Mouse (Mus musculus) heart, adult 2 months (tissue): ENCODE results near the gene Homer1. TPM values are rescaled to one million over a fixed set of nuclear protein-coding genes. Genes with fewer than 3 reads are reported as not detected.

ENCODE experiments used
- DNase-seq, 2 experiments: peaks; one replicate each; pipeline ENCODE4 v3.0.0; 2021
- H3K27ac ChIP-seq: fragments of 200-600 bp; 2 replicates; pipeline ENCODE4 v1.8.1; 2022
- H3K27me3 ChIP-seq: fragments of 200-500 bp; 2 replicates; pipeline ENCODE4 v1.6.1; 2012; ENCODE audit warnings: mild to moderate bottlenecking, low read length, inconsistent platforms, mixed read lengths; ENCODE audit not compliant: control insufficient read depth, insufficient read depth
- H3K36me3 ChIP-seq: fragments of 200-500 bp; 2 replicates; pipeline ENCODE4 v1.6.1; 2012; ENCODE audit warnings: low read length, inconsistent platforms; ENCODE audit not compliant: control insufficient read depth, insufficient read depth
- H3K4me1 ChIP-seq: fragments of 200-500 bp; 2 replicates; pipeline ENCODE4 v1.6.1; 2011; ENCODE audit warnings: low read length; ENCODE audit not compliant: control insufficient read depth, insufficient read depth
- H3K4me3 ChIP-seq: fragments of 200-600 bp; 2 replicates; pipeline ENCODE4 v1.8.1; 2022
- H3K79me2 ChIP-seq: fragments of 200-500 bp; replicated peaks from 2 replicates; pipeline ENCODE4 v1.6.1; 2012; ENCODE audit warnings: mild to moderate bottlenecking, inconsistent platforms, low read length, moderate library complexity, mixed read lengths; ENCODE audit not compliant: control insufficient read depth, insufficient read depth
- H3K9ac ChIP-seq: fragments of 200-500 bp; 2 replicates; pipeline ENCODE4 v1.6.1; 2012; ENCODE audit warnings: low read depth, mild to moderate bottlenecking, control low read depth, inconsistent platforms, low read length, mixed read lengths
- CTCF ChIP-seq: fragments of 200-600 bp; IDR thresholded peaks from 2 replicates; pipeline ENCODE4 v1.8.1; 2022; ENCODE audit warnings: antibody characterized with exemption, mild to moderate bottlenecking, moderate library complexity
- EP300 ChIP-seq: fragments of 200-500 bp; IDR thresholded peaks from 2 replicates; pipeline ENCODE4 v1.6.1; 2011; ENCODE audit warnings: low read depth, low read length, control low read depth; ENCODE audit not compliant: insufficient read depth
- POLR2A ChIP-seq: fragments of 200-500 bp; IDR thresholded peaks from 2 replicates; pipeline ENCODE4 v1.6.1; 2011; ENCODE audit warnings: mild to moderate bottlenecking, low read depth, low read length, control low read depth; ENCODE audit not compliant: insufficient read depth
- WGBS: fragments of 180-500 bp; shearing (Covaris S2); methylation state at CpG from one replicate; pipeline ENCODE4 v1.1.7; 2018; 5-methylcytosine and 5-hydroxymethylcytosine counted together
- intact Hi-C: fragments of 180-260 bp; cut with DNase I; formaldehyde crosslinking; loops from one replicate; pipeline ENCODE4 v1.15.1; 2025
- long read RNA-seq: library from polyadenylated mRNA; stranded (forward); transcript quantifications from one replicate; pipeline ENCODE4 v2.0.0, GENCODE M21; 2021
- polyA plus RNA-seq: library from polyadenylated mRNA; depleted of rRNA; stranded (reverse); fragments of >200 nt; gene quantifications from 2 replicates; pipeline ENCODE4 v1.2.3, GENCODE M21; 2012; rRNA removed
- total RNA-seq, 2 experiments: library from RNA; stranded (reverse); gene quantifications; 2 replicates each; pipeline ENCODE4 v1.2.3; 2021

Gene Homer1
- total RNA-seq (10 to 100 TPM; 54.8 to 64.0 TPM), polyA plus RNA-seq (6.6 and 19.9 TPM in 2 replicates)
- long read RNA-seq, full-length matches to known transcripts = 36 of 45 reads
- long read RNA-seq, partial matches to known transcripts = 1 of 45 reads
- long read RNA-seq, other reads (novel, unspliced or antisense) = 8 of 45 reads

GRCm38 (mm10) chr13:93299316-93299715 lies at the start of gene Homer1:
Homer1 (plus strand) TSS chr13:93299635.
- Histone ChIP-seq H3K27me3 (no peaks in the 10 kb centered on the region), H3K9ac (no peak within 1 kb of the TSS), H3K4me1 (peaks cover 1% of the 10 kb centered on the region), H3K36me3 (no peaks in the 10 kb centered on the region), H3K79me2 (no peaks in the 10 kb centered on the region), H3K4me3 (no peak within 1 kb of the TSS), H3K27ac (no peak within 1 kb of the TSS)
- intact Hi-C loops = no loop called here
- no peak for DNase-seq
- WGBS = 66% methylated on average over 5 of the region's 5 CpGs
- no peak for TF ChIP-seq EP300
- TF ChIP-seq POLR2A = no peak
- TF ChIP-seq CTCF = no peak

- WGBS = 73% methylated on average over 6 of the region's 6 CpGs
- no peak overlapping the region for H3K4me3 ChIP-seq
- H3K79me2 ChIP-seq = no peaks in the 10 kb centered on the region
- TF ChIP-seq CTCF (no peak), EP300 (no peak), POLR2A (no peak)
- H3K36me3 ChIP-seq = no peaks in the 10 kb centered on the region
- H3K9ac ChIP-seq = no peak overlapping the region
- no peaks in the 10 kb centered on the region for H3K27me3 ChIP-seq
- no peaks in the 10 kb centered on the region for H3K4me1 ChIP-seq
- intact Hi-C loops = no loop called here
- H3K27ac ChIP-seq = no peak overlapping the region
- no peak for DNase-seq
Measured at GRCm38 (mm10) chr13:93251732-93252131, 47.7 kb upstream of the Homer1 start.

GRCm38 (mm10) chr13:93252175-93252574 lies 47.3 kb upstream of the Homer1 start:
- Histone ChIP-seq H3K4me1 (no peaks in the 10 kb centered on the region), H3K36me3 (no peaks in the 10 kb centered on the region), H3K79me2 (no peaks in the 10 kb centered on the region), H3K9ac (no peak overlapping the region), H3K27ac (no peak overlapping the region), H3K4me3 (no peak overlapping the region), H3K27me3 (no peaks in the 10 kb centered on the region)
- no peak for DNase-seq
- intact Hi-C loops = no loop called here
- TF ChIP-seq EP300 = no peak
- TF ChIP-seq POLR2A = no peak
- TF ChIP-seq CTCF = no peak
- 90% methylated on average over 10 of the region's 10 CpGs for WGBS

- 67% methylated on average over 5 of the region's 5 CpGs for WGBS
Measured at GRCm38 (mm10) chr13:93252941-93253340, 46.5 kb upstream of the Homer1 start.

GRCm38 (mm10) chr13:93267151-93267550 lies 32.3 kb upstream of the Homer1 start:
- Histone ChIP-seq H3K9ac (no peak overlapping the region), H3K27me3 (no peaks in the 10 kb centered on the region), H3K36me3 (no peaks in the 10 kb centered on the region), H3K27ac (no peak overlapping the region), H3K4me1 (no peaks in the 10 kb centered on the region), H3K79me2 (no peaks in the 10 kb centered on the region), H3K4me3 (no peak overlapping the region)
- intact Hi-C loops = no loop called here
- WGBS = 85% methylated on average over 2 of the region's 2 CpGs
- DNase-seq = no peak
- TF ChIP-seq POLR2A (no peak), CTCF (no peak), EP300 (no peak)

More at GRCm38 (mm10) chr13:93252941-93253340, 46.5 kb upstream of the Homer1 start:
- Histone ChIP-seq H3K27me3 (no peaks in the 10 kb centered on the region), H3K27ac (no peak overlapping the region), H3K9ac (no peak overlapping the region), H3K36me3 (no peaks in the 10 kb centered on the region), H3K4me1 (no peaks in the 10 kb centered on the region), H3K79me2 (no peaks in the 10 kb centered on the region), H3K4me3 (no peak overlapping the region)
- no peak for TF ChIP-seq POLR2A
- TF ChIP-seq EP300 = no peak
- TF ChIP-seq CTCF = no peak
- DNase-seq = no peak
- intact Hi-C loops = no loop called here

GRCm38 (mm10) chr13:93300581-93300980 lies 1.1 kb downstream of the Homer1 start:
- Histone ChIP-seq H3K27ac (no peak overlapping the region), H3K4me1 (peaks cover 1% of the 10 kb centered on the region), H3K36me3 (no peaks in the 10 kb centered on the region), H3K9ac (no peak overlapping the region), H3K4me3 (no peak overlapping the region), H3K27me3 (no peaks in the 10 kb centered on the region), H3K79me2 (no peaks in the 10 kb centered on the region)
- WGBS = 86% methylated on average over 5 of the region's 5 CpGs
- no peak for DNase-seq
- TF ChIP-seq POLR2A = no peak
- no peak for TF ChIP-seq EP300
- no peak for TF ChIP-seq CTCF
- intact Hi-C loops = loop anchor here (5.0 to 10.0 kb wide), 3 partner anchors 108 to 984 kb away; partner anchors contain the start of genes Scamp1 and Tent2
